Mouse (Mus musculus) C2C12 (cell line): ENCODE data around the gene Dot1l. TPM values are rescaled to one million over a fixed set of nuclear protein-coding genes. Genes with fewer than 3 reads are reported as not detected.

Experiments used
- H3K27me3 ChIP-seq: one replicate; pipeline ENCODE4 v1.6.1; 2011; ENCODE audit not compliant: control insufficient read depth, insufficient read depth, insufficient read length
- H3K36me3 ChIP-seq: one replicate; pipeline ENCODE4 v1.6.1; 2011; ENCODE audit not compliant: control insufficient read depth, insufficient read depth
- H3K4me3 ChIP-seq: one replicate; pipeline ENCODE4 v1.5.1; 2011; ENCODE audit warnings: mild to moderate bottlenecking, control low read depth; ENCODE audit not compliant: poor library complexity, insufficient read depth, severe bottlenecking
- H3K79me2 ChIP-seq: one replicate; pipeline ENCODE4 v1.6.1; 2011; ENCODE audit not compliant: control insufficient read depth, insufficient read depth
- H3K79me3 ChIP-seq: one replicate; pipeline ENCODE4 v1.6.1; 2011; ENCODE audit warnings: low read depth, control low read depth
- H3ac ChIP-seq: one replicate; pipeline ENCODE3; 2011; ENCODE audit warnings: low read depth; ENCODE audit not compliant: control insufficient read depth, insufficient read length
- CEBPB ChIP-seq: IDR thresholded peaks from one replicate; pipeline ENCODE4 v1.6.1; 2011; ENCODE audit warnings: low read depth, mild to moderate bottlenecking, control low read depth, moderate library complexity
- CTCF ChIP-seq: IDR thresholded peaks from one replicate; pipeline ENCODE4 v1.5.1; 2011; ENCODE audit not compliant: control insufficient read depth, insufficient read depth, insufficient read length
- FOSL1 ChIP-seq: IDR thresholded peaks from one replicate; pipeline ENCODE4 v1.8.0; 2011; ENCODE audit warnings: mild to moderate bottlenecking, low read length; ENCODE audit not compliant: poor library complexity, insufficient read depth, severe bottlenecking
- MAX ChIP-seq: IDR thresholded peaks from one replicate; pipeline ENCODE4 v1.6.1; 2011; ENCODE audit warnings: mild to moderate bottlenecking, control low read depth
- MYOD1 ChIP-seq: IDR thresholded peaks from one replicate; pipeline ENCODE4 v1.6.1; 2011; ENCODE audit warnings: low read depth; ENCODE audit not compliant: control insufficient read depth, insufficient read length
- MYOG ChIP-seq: IDR thresholded peaks from one replicate; pipeline ENCODE4 v1.6.1; 2011; ENCODE audit not compliant: control insufficient read depth, insufficient read length; ENCODE audit errors: extremely low read depth
- USF1 ChIP-seq: IDR thresholded peaks from one replicate; pipeline ENCODE4 v1.6.1; 2011; ENCODE audit warnings: low read depth, mild to moderate bottlenecking, control low read depth, moderate library complexity
- polyA plus RNA-seq: library from polyadenylated mRNA; unstranded; fragments of >200 nt; fragmentation: generic; extraction: Trizol; gene quantifications from one replicate; pipeline ENCODE4 v1.2.1, GENCODE M21; 2012; ENCODE audit warnings: missing spikeins

The Dot1l gene
- polyA plus RNA-seq, 1 experiment: 19.1 TPM

DNA sequence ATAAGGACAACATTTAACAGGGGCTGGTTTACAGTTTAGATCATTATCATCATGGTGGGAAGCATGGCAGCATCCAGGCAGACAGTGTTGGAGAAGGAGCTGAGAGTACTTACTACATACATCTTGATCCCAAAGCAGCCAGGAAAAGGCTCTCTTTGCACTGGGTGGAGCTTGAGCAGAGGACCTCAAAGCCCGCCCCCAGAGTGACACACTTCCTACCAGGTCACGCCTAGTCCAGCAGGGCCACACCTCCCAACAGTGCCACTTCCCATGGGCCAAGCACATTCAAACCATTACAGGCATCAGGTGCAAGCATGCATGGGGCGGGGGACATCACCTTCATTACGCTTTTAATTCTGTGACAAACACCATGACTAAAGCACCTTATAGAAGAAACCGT, 10.7 kb upstream of the Dot1l start:
- TF ChIP-seq CEBPB (no peak), USF1 (no peak), MAX (no peak), MYOD1 (no peak)
- Histone ChIP-seq H3K27me3 (no peaks in the 10 kb centered on the region), H3K36me3 (no peaks in the 10 kb centered on the region), H3K79me3 (peaks cover 26% of the 10 kb centered on the region), H3K4me3 (no peak overlapping the region), H3ac (no peak overlapping the region), H3K79me2 (peaks cover 28% of the 10 kb centered on the region)

DNA sequence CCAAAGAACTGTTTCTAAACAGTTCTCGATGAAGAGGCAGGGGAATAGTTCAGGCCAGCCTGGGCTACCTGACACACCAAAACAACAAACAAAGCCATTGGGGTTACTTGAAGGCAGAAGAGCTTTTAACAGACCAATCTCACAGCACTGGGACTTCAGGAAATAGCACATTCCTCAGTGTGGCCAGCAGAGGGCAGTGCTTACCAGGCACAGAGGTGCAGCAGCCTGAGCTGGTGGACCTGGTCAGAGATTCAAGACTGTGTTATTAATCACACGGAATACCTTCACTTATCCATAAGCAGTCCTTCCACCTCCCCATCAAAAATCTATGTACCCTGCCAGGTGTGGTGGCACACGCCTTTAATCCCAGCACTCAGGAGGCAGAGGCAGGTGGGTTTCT, 7.6 kb upstream of the Dot1l start:
- no peaks in the 10 kb centered on the region for H3K79me3 ChIP-seq
- TF ChIP-seq MYOG: no peak
- TF ChIP-seq USF1: no peak
- no peak for TF ChIP-seq CEBPB
- no peak for TF ChIP-seq MAX
- TF ChIP-seq FOSL1: no peak
- TF ChIP-seq CTCF: peak; percentile 92
- no peak for TF ChIP-seq MYOD1
- no peak overlapping the region for H3ac ChIP-seq

GRCm38 (mm10) chr10:80748609-80749008, 6.4 kb upstream of the Dot1l start:
- H3ac ChIP-seq: no peak overlapping the region
- H3K27me3 ChIP-seq: no peaks in the 10 kb centered on the region
- TF ChIP-seq MAX (peak; percentile 42), FOSL1 (no peak)
- H3K79me3 ChIP-seq: no peaks in the 10 kb centered on the region
- H3K79me2 ChIP-seq: no peaks in the 10 kb centered on the region
- no peak overlapping the region for H3K4me3 ChIP-seq
- no peaks in the 10 kb centered on the region for H3K36me3 ChIP-seq

More for the DNA sequence above, 7.6 kb upstream of the Dot1l start:
- H3K36me3 ChIP-seq: no peaks in the 10 kb centered on the region
- H3K4me3 ChIP-seq: no peak overlapping the region
- H3K27me3 ChIP-seq: no peaks in the 10 kb centered on the region
- H3K79me2 ChIP-seq: no peaks in the 10 kb centered on the region

- H3K36me3 ChIP-seq: no peaks in the 10 kb centered on the region
- no peak overlapping the region for H3K4me3 ChIP-seq
- TF ChIP-seq USF1 (no peak), FOSL1 (peak; percentile 89)
- H3K79me2 ChIP-seq: peaks cover 13% of the 10 kb centered on the region
- H3K27me3 ChIP-seq: no peaks in the 10 kb centered on the region
- H3K79me3 ChIP-seq: peaks cover 9% of the 10 kb centered on the region
- no peak overlapping the region for H3ac ChIP-seq
Observed at GRCm38 (mm10) chr10:80751188-80751832, 3.7 kb upstream of the Dot1l start.

DNA sequence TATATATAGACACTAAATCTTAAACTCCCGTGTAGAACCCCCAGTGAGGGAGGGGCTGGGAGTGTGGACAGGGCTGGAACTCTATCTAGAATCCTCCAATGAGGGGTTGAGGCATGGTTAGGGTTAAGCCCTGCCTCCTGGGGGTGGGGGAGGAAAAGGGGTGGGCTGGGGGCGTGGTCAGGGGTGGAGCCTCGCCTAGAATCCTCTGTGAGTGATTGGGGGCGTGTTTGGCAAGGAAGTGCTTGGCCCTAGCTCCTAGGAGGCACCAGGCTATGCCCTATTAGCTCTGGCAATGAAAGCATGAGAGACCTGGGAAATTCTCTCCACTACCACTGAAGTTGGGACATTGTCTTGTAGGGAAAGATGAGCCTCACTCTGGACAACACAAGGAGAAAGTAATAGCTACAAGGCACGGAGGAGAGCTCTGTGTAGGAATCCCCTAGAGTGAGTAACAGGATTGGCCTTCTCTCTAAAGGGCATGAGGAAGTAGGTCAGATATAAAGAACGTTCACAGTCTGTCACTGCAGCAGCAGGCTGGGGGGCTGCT, 2.9 kb upstream of the Dot1l start:
- Histone ChIP-seq H3K27me3 (no peaks in the 10 kb centered on the region), H3K4me3 (no peak overlapping the region), H3K79me2 (peaks cover 21% of the 10 kb centered on the region), H3K79me3 (peaks cover 17% of the 10 kb centered on the region), H3ac (no peak overlapping the region), H3K36me3 (no peaks in the 10 kb centered on the region)
- TF ChIP-seq CEBPB: no peak
- no peak for TF ChIP-seq CTCF
- TF ChIP-seq MAX: no peak
- TF ChIP-seq USF1: no peak
- TF ChIP-seq MYOG: no peak
- TF ChIP-seq MYOD1: no peak
- no peak for TF ChIP-seq FOSL1

GRCm38 (mm10) chr10:80755291-80756015, 447 bp downstream of the Dot1l start:
- H3K79me3 ChIP-seq: peaks cover 50% of the 10 kb centered on the region
- H3K36me3 ChIP-seq: no peaks in the 10 kb centered on the region
- TF ChIP-seq MAX (no peak), MYOG (no peak), MYOD1 (no peak), CTCF (no peak), FOSL1 (no peak), USF1 (no peak), CEBPB (no peak)
- no peaks in the 10 kb centered on the region for H3K27me3 ChIP-seq
- peak overlapping the region; percentile 78 for H3K4me3 ChIP-seq
- H3ac ChIP-seq: peak overlapping the region; percentile 96
- peaks cover 54% of the 10 kb centered on the region for H3K79me2 ChIP-seq
